ENCODE assay signal across 16 mouse cellular contexts in the genomic region with DNA sequence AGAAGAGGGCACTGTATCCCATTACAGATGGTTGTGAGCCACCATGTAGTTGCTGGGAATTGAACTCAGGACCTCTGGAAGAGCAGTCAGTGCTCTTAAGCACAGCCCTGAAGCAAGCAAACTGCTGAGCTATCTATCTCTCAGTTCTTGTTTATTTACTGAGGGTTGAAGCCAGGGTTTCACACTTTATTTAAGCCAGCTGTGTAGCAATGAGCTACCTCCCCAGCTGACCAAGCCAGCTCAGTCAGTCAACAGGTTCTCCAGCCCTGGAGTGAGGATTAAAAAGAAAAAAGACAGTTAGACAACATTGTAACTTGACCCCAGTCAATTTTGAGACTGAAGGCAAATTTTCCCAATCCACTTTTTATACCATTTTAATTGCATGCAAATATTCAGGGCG. TPM values are rescaled to one million over a fixed set of nuclear protein-coding genes. Genes with fewer than 3 reads are reported as not detected.
"Had no signal": no experiment of that assay in that cellular context is flagged by ENCODE, and none has a peak within 500 bp of the region (broad histone marks: within the 10 kb centered on the region; RNA-seq: fewer than 3 reads in every experiment).

No protein-coding gene starts in this region.

- H3K9me3 ChIP-seq: limb, embryonic 12.5 days; liver, embryonic 13.5 days; midbrain, embryonic 10.5 days; stomach, embryonic 15.5 days had no signal

- H3K4me3 ChIP-seq: limb, embryonic 12.5 days; liver, embryonic 13.5 days; midbrain, embryonic 10.5 days; stomach, embryonic 15.5 days had no signal

- ATAC-seq: intestine, embryonic 16.5 days; lung, postnatal 0 days; midbrain, embryonic 16.5 days had no signal

- H3K36me3 ChIP-seq: limb, embryonic 12.5 days; liver, embryonic 13.5 days; midbrain, embryonic 10.5 days; stomach, embryonic 15.5 days had no signal

- H3K9ac ChIP-seq: limb, embryonic 12.5 days; liver, embryonic 13.5 days; stomach, embryonic 15.5 days had no signal

- DNase-seq: kidney, adult 9 months; kidney, postnatal 10 days; kidney, postnatal 4 days; liver, embryonic 13.5 days; lung, adult 2 months; lung, postnatal 36 days; right cerebral cortex, postnatal 14 days; thymus, postnatal 4 days had no signal

- H3K4me2 ChIP-seq: limb, embryonic 12.5 days; liver, embryonic 13.5 days; stomach, embryonic 15.5 days had no signal

- H3K27ac ChIP-seq: limb, embryonic 12.5 days; liver, embryonic 13.5 days; midbrain, embryonic 10.5 days; stomach, embryonic 15.5 days had no signal

- H3K27me3 ChIP-seq: stomach, embryonic 15.5 days had no signal

RNA-seq across cellular contexts. Expression of a gene that starts 9.5 kb away (rescaled TPM):
- total RNA-seq: megakaryocyte, adult 5-6 weeks had no signal

RNA-seq across cellular contexts. Expression of a gene that starts 19.0 kb away (rescaled TPM):
- total RNA-seq: layer of hippocampus, adult 8-10 months had no signal
